In genomic region chr7:25025855-25026439, GRCm38 (mm10) we compare ENCODE assay signal across 11 mouse cellular contexts. TPM values are rescaled to one million over a fixed set of nuclear protein-coding genes. Genes with fewer than 3 reads are reported as not detected.
DNase-seq lines count a peak whose midpoint lies in the region; ATAC-seq and TF ChIP-seq lines count a peak whose summit lies in the region.
"Had no signal": no experiment of that assay in that cellular context is flagged by ENCODE, and none has a peak within 500 bp of the region (broad histone marks: within the 10 kb centered on the region; RNA-seq: fewer than 3 reads in every experiment).

No protein-coding gene starts in this region.

- no peaks in the 10 kb centered on the region for H3K4me1 ChIP-seq in liver, embryonic 14.5 days (replicated peaks; ENCODE audit: control insufficient read depth in 2 of 2, insufficient read depth in 2 of 2, low read length in 1 of 2)
- H3K4me1 ChIP-seq in MEL (ENCODE audit: control insufficient read depth in 1 of 2, insufficient read depth in 2 of 2, low read length in 2 of 2), result no peaks in the 10 kb centered on the region
- H3K4me1 ChIP-seq in intestine, postnatal 0 days (replicated peaks; ENCODE audit: control insufficient read depth, insufficient read depth, low read length), result no peaks in the 10 kb centered on the region
- H3K4me1 ChIP-seq: hindbrain, embryonic 15.5 days; liver, embryonic 13.5 days had no signal

- no peak for TF ChIP-seq POLR2A in MEL (IDR thresholded peaks at IDR 0.05; ENCODE audit: control insufficient read depth in 1 of 2, insufficient read depth in 1 of 2, low read depth in 1 of 2, low read length in 2 of 2, poor library complexity in 1 of 2)

- peak; percentile 38; the same call in 1 of the 2 replicates for TF ChIP-seq CTCF in liver, embryonic 14.5 days (IDR thresholded peaks at IDR 0.05; ENCODE audit: low read depth)
- TF ChIP-seq CTCF in MEL (IDR thresholded peaks at IDR 0.05 in 2 of 3, conservative IDR thresholded peaks at IDR 0.05 in 1 of 3; ENCODE audit: control insufficient read depth in 1 of 3, insufficient read depth in 1 of 3, low read depth in 2 of 3, low read length in 3 of 3, poor library complexity in 1 of 3, severe bottlenecking in 1 of 3), result peak in 2 of 3 experiments; percentile 46; a peak in 5 of 6 replicates
- peak; percentile 46 for TF ChIP-seq CTCF in intestine, postnatal 0 days (IDR thresholded peaks at IDR 0.05; ENCODE audit: low read depth)

- H3K27ac ChIP-seq in liver, embryonic 14.5 days, result no peak overlapping the region
- H3K27ac ChIP-seq in MEL (ENCODE audit: control insufficient read depth, low read depth, low read length), result no peak overlapping the region
- H3K27ac ChIP-seq in intestine, postnatal 0 days (ENCODE audit: low read depth, low read length), result no peak overlapping the region
- H3K27ac ChIP-seq: hindbrain, embryonic 15.5 days; liver, embryonic 13.5 days; neural tube, embryonic 15.5 days had no signal

- peak; percentile 27 for TF ChIP-seq RAD21 in MEL (IDR thresholded peaks at IDR 0.05; ENCODE audit: low read depth, low read length)

- DNase-seq in frontal cortex, postnatal 14 days (ENCODE audit: low spot score in 2 of 2), result no peak
- no peak for DNase-seq in liver, embryonic 14.5 days (ENCODE audit: low read depth in 3 of 3, low spot score in 3 of 3)
- DNase-seq in liver (no peak), MEL (ENCODE audit: low read depth, low spot score) (peak; percentile 37)
- no peak for DNase-seq in thymus, postnatal 36 days
- DNase-seq: liver, embryonic 13.5 days had no signal

- no peaks in the 10 kb centered on the region for H3K36me3 ChIP-seq in liver, embryonic 14.5 days (replicated peaks; ENCODE audit: control insufficient read depth, insufficient read depth, low read depth)
- H3K36me3 ChIP-seq in MEL (ENCODE audit: control insufficient read depth in 1 of 2, insufficient read depth in 2 of 2, low read length in 2 of 2), result no peaks in the 10 kb centered on the region
- H3K36me3 ChIP-seq in intestine, postnatal 0 days (ENCODE audit: control insufficient read depth, insufficient read depth), result no peaks in the 10 kb centered on the region

- peak; percentile 36; the same call in 1 of the 2 replicates for ATAC-seq in frontal cortex, adult (ENCODE audit: low TSS enrichment)
- ATAC-seq in liver, embryonic 14.5 days (ENCODE audit: insufficient read depth), result no peak
- ATAC-seq in intestine, postnatal 0 days, result no peak
- ATAC-seq in megakaryocyte, adult 5-6 weeks (ENCODE audit: poor library complexity, severe bottlenecking), result no peak

- no peak for TF ChIP-seq EP300 in liver, embryonic 14.5 days (IDR thresholded peaks at IDR 0.05; ENCODE audit: low read depth)
- no peak for TF ChIP-seq EP300 in MEL (IDR thresholded peaks at IDR 0.05; ENCODE audit: low read depth in 1 of 2, low read length in 2 of 2)

- no peak overlapping the region for H3K9ac ChIP-seq in liver, embryonic 14.5 days (replicated peaks)
- H3K9ac ChIP-seq in MEL (ENCODE audit: control insufficient read depth, low read depth, low read length, poor library complexity, severe bottlenecking), result no peak overlapping the region
- no peak overlapping the region for H3K9ac ChIP-seq in intestine, postnatal 0 days (ENCODE audit: low read depth, low read length)
- H3K9ac ChIP-seq: hindbrain, embryonic 15.5 days; liver, embryonic 13.5 days; neural tube, embryonic 15.5 days had no signal

- no peak overlapping the region for H3K4me3 ChIP-seq in liver, embryonic 14.5 days (ENCODE audit: insufficient read depth in 1 of 2, low read depth in 2 of 2, low read length in 2 of 2)
- no peak overlapping the region for H3K4me3 ChIP-seq in MEL (ENCODE audit: control insufficient read depth in 1 of 2, insufficient read depth in 1 of 2, low read depth in 2 of 2, low read length in 2 of 2)
- no peak overlapping the region for H3K4me3 ChIP-seq in intestine, postnatal 0 days (ENCODE audit: low read depth, low read length)
- H3K4me3 ChIP-seq: hindbrain, embryonic 15.5 days; liver, embryonic 13.5 days; neural tube, embryonic 15.5 days had no signal

- no peaks in the 10 kb centered on the region for H3K79me2 ChIP-seq in MEL (ENCODE audit: control insufficient read depth, insufficient read depth, low read length, poor library complexity)

- H3K27me3 ChIP-seq in liver, embryonic 14.5 days (ENCODE audit: control insufficient read depth, insufficient read depth, low read length), result no peaks in the 10 kb centered on the region
- H3K27me3 ChIP-seq in MEL (ENCODE audit: control insufficient read depth in 1 of 2, insufficient read depth in 2 of 2, low read length in 2 of 2), result no peaks in the 10 kb centered on the region
- no peaks in the 10 kb centered on the region for H3K27me3 ChIP-seq in intestine, postnatal 0 days (replicated peaks; ENCODE audit: control insufficient read depth, insufficient read depth, low read length)
- H3K27me3 ChIP-seq: hindbrain, embryonic 15.5 days; liver, embryonic 13.5 days; neural tube, embryonic 15.5 days had no signal

- no peaks in the 10 kb centered on the region for H3K9me3 ChIP-seq in liver, embryonic 14.5 days (ENCODE audit: control insufficient read depth, low read length)
- no peaks in the 10 kb centered on the region for H3K9me3 ChIP-seq in MEL (replicated peaks; ENCODE audit: insufficient read depth, low read length)
- H3K9me3 ChIP-seq in intestine, postnatal 0 days (ENCODE audit: control insufficient read depth), result no peaks in the 10 kb centered on the region
- H3K9me3 ChIP-seq: hindbrain, embryonic 15.5 days; liver, embryonic 13.5 days; neural tube, embryonic 15.5 days had no signal

- WGBS in liver, embryonic 14.5 days (ENCODE audit: insufficient replicate concordance), result 49% methylated on average over 10 of the region's 10 CpGs
- WGBS in intestine, postnatal 0 days, result 66% methylated on average over 10 of the region's 10 CpGs

- H3K4me2 ChIP-seq in liver, embryonic 14.5 days (ENCODE audit: low read depth), result no peak overlapping the region
- H3K4me2 ChIP-seq in intestine, postnatal 0 days (replicated peaks; ENCODE audit: low read depth), result no peak overlapping the region
- H3K4me2 ChIP-seq: hindbrain, embryonic 15.5 days; liver, embryonic 13.5 days; neural tube, embryonic 15.5 days had no signal

TF ChIP-seq in MEL, 35 proteins besides CTCF, POLR2A, EP300 and RAD21:
- TF ChIP-seq GABPA (IDR thresholded peaks at IDR 0.05; ENCODE audit: low read depth, low read length), result no peak
- TF ChIP-seq NELFE (IDR thresholded peaks at IDR 0.05; ENCODE audit: low read depth, low read length), result no peak
- no peak for TF ChIP-seq MEF2A (IDR thresholded peaks at IDR 0.05; ENCODE audit: extremely low read depth, insufficient replicate concordance, low read depth, low read length, poor library complexity, severe bottlenecking)
- no peak for TF ChIP-seq TBP (IDR thresholded peaks at IDR 0.05; ENCODE audit: low read depth, low read length)
- 0 out of 2 replicates have a peak, but pooled peaks have one; percentile 20 for TF ChIP-seq SMC3 (IDR thresholded peaks at IDR 0.05; ENCODE audit: low read depth, low read length)
- no peak for TF ChIP-seq NRF1 (IDR thresholded peaks at IDR 0.05; ENCODE audit: insufficient read depth, low read depth, low read length, poor library complexity, severe bottlenecking)
- TF ChIP-seq BHLHE40 (IDR thresholded peaks at IDR 0.05; ENCODE audit: borderline replicate concordance, low read depth, low read length), result no peak
- TF ChIP-seq ZNF384 (IDR thresholded peaks at IDR 0.05; ENCODE audit: low read depth, low read length), result no peak
TF ChIP-seq in MEL: peak in this region for 1.

RNA-seq across cellular contexts. Expression of gene Atp1a3, which starts 20.2 kb away (rescaled TPM):
- polyA plus RNA-seq in liver, embryonic 14.5 days (2012; rRNA removed), result 0.38 and 0.50 TPM in 2 replicates
- 0.60 and 0.68 TPM in 2 replicates for polyA plus RNA-seq in liver, embryonic 14.5 days (2014; fragmentation: Nextera tagmentation; extraction: Ambion mirVana)
- 0.19 and 0.26 TPM in 2 replicates for total RNA-seq in MEL (2012; rRNA removed)
- polyA plus RNA-seq in MEL (2012; ENCODE audit: insufficient read depth in 1 of 2, insufficient read length in 2 of 2, low read depth in 1 of 2, low replicate concordance in 2 of 2, missing spikeins in 1 of 2), result 1 to 10 TPM in 1 of 2 experiments, not detected in 1; 3.5 TPM
- polyA plus RNA-seq in intestine, postnatal 0 days (2015; fragmentation: Nextera tagmentation; extraction: Ambion mirVana), result 3.4 and 3.6 TPM in 2 replicates
- total RNA-seq in megakaryocyte, adult 5-6 weeks (2015), result 126 and 128 TPM in 2 replicates
- 61.6 and 106 TPM in 2 replicates for total RNA-seq in megakaryocyte, adult 5-6 weeks (2017)

RNA-seq across cellular contexts. Expression of gene Grik5, which starts 46.2 kb away (rescaled TPM):
- 4.9 and 6.1 TPM in 2 replicates for polyA plus RNA-seq in liver, embryonic 14.5 days (2012; rRNA removed)
- 0.37 and 0.54 TPM in 2 replicates for polyA plus RNA-seq in liver, embryonic 14.5 days (2014; fragmentation: Nextera tagmentation; extraction: Ambion mirVana)
- total RNA-seq in MEL (2012; rRNA removed), result 3.5 and 4.6 TPM in 2 replicates
- polyA plus RNA-seq in MEL (2012; ENCODE audit: insufficient read depth in 1 of 2, insufficient read length in 2 of 2, low read depth in 1 of 2, low replicate concordance in 2 of 2, missing spikeins in 1 of 2), result 10 to 100 TPM in 1 of 2 experiments, not detected in 1; 22.0 TPM
- polyA plus RNA-seq in intestine, postnatal 0 days (2015; fragmentation: Nextera tagmentation; extraction: Ambion mirVana), result 1.3 TPM in 2 replicates
- 1.1 and 1.6 TPM in 2 replicates for total RNA-seq in megakaryocyte, adult 5-6 weeks (2015)
- total RNA-seq in megakaryocyte, adult 5-6 weeks (2017), result 2.0 and 2.6 TPM in 2 replicates

RNA-seq across cellular contexts. Expression of gene Zfp574, which starts 46.4 kb away (rescaled TPM):
- 6.3 and 6.9 TPM in 2 replicates for polyA plus RNA-seq in liver, embryonic 14.5 days (2012; rRNA removed)
- polyA plus RNA-seq in liver, embryonic 14.5 days (2014; fragmentation: Nextera tagmentation; extraction: Ambion mirVana), result 6.6 and 7.3 TPM in 2 replicates
- total RNA-seq in MEL (2012; rRNA removed), result 15.0 and 16.3 TPM in 2 replicates
- polyA plus RNA-seq in MEL (2012; ENCODE audit: insufficient read depth in 1 of 2, insufficient read length in 2 of 2, low read depth in 1 of 2, low replicate concordance in 2 of 2, missing spikeins in 1 of 2), result 10 to 100 TPM in 1 of 2 experiments, not detected in 1; 30.2 TPM
- 11.6 and 12.1 TPM in 2 replicates for polyA plus RNA-seq in intestine, postnatal 0 days (2015; fragmentation: Nextera tagmentation; extraction: Ambion mirVana)
- total RNA-seq in megakaryocyte, adult 5-6 weeks (2015), result 6.7 and 6.8 TPM in 2 replicates
- 6.8 and 7.2 TPM in 2 replicates for total RNA-seq in megakaryocyte, adult 5-6 weeks (2017)

RNA-seq across cellular contexts. Expression of gene Rabac1, which starts 53.4 kb away (rescaled TPM):
- polyA plus RNA-seq in liver, embryonic 14.5 days (2012; rRNA removed), result 46.8 and 56.5 TPM in 2 replicates
- 60.7 and 62.2 TPM in 2 replicates for polyA plus RNA-seq in liver, embryonic 14.5 days (2014; fragmentation: Nextera tagmentation; extraction: Ambion mirVana)
- 205 and 240 TPM in 2 replicates for total RNA-seq in MEL (2012; rRNA removed)
- 100 to 1,000 TPM in 1 of 2 experiments, not detected in 1; 223 TPM for polyA plus RNA-seq in MEL (2012; ENCODE audit: insufficient read depth in 1 of 2, insufficient read length in 2 of 2, low read depth in 1 of 2, low replicate concordance in 2 of 2, missing spikeins in 1 of 2)
- polyA plus RNA-seq in intestine, postnatal 0 days (2015; fragmentation: Nextera tagmentation; extraction: Ambion mirVana), result 127 and 129 TPM in 2 replicates
- 85.5 and 102 TPM in 2 replicates for total RNA-seq in megakaryocyte, adult 5-6 weeks (2015)
- 73.1 and 79.3 TPM in 2 replicates for total RNA-seq in megakaryocyte, adult 5-6 weeks (2017)
